Mouse (Mus musculus): Measurements from ENCODE around the gene Egr2. TPM values are rescaled to one million over a fixed set of nuclear protein-coding genes. Genes with fewer than 3 reads are reported as not detected.

The Egr2 gene
- polyA plus RNA-seq (2012; rRNA removed) (2.0 and 2.8 TPM in 2 replicates), polyA plus RNA-seq (2014; fragmentation: Nextera tagmentation; extraction: Ambion mirVana) (1.2 and 1.6 TPM in 2 replicates)

DNA sequence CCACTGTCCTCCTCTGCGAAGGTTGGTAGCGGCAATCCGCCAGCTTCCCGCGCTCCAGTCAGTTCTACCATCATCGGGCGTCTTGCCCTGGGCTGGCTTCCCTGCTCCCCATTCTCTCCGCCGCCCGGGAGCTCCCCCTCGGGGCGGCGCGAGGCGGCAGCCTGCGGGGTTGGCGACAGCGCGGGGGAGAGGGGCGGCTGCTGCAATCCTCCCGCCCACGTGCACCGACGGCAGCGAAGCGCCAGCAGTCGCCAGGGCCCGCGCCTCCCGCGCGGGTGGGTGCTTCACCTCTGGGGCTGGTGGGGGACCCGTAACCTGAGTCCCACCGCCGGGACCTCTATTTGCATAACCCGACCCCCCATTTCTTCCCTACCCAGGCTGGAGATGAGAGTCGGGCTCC is at the start of gene Egr2:
TSS of gene Egr2 (plus strand) at position 220 of the 400 bp plus-strand sequence.
- peaks cover 60% of the 10 kb centered on the region for H3K27me3 ChIP-seq (ENCODE audit: control insufficient read depth, insufficient read depth, low read length)
- H3K9ac ChIP-seq (ENCODE audit: low read depth, low read length, severe bottlenecking), result 0 out of 2 replicates have a peak within 1 kb of the TSS, but pooled peaks have one; percentile 40
- H3K36me3 ChIP-seq (ENCODE audit: control insufficient read depth, insufficient read depth, low read length), result no peaks in the 10 kb centered on the region
- DNase-seq (ENCODE audit: low spot score) (no peak), ATAC-seq (ENCODE audit: low FRiP score, low read depth) (no peak)
- H3K4me1 ChIP-seq (ENCODE audit: control insufficient read depth, insufficient read depth, low read length), result peaks cover 21% of the 10 kb centered on the region
- no peak for TF ChIP-seq POLR2A (IDR thresholded peaks at IDR 0.05; ENCODE audit: borderline replicate concordance, extremely low read depth, insufficient read depth, insufficient read length)
- H3K4me3 ChIP-seq (replicated peaks; ENCODE audit: low read length), result peak within 1 kb of the TSS; percentile 66
- no peak within 1 kb of the TSS for H3K27ac ChIP-seq (replicated peaks; ENCODE audit: low read depth, low read length)
- peak within 1 kb of the TSS; percentile 99 for H3K4me2 ChIP-seq (replicated peaks; ENCODE audit: low read depth, low read length, severe bottlenecking)
- no peaks in the 10 kb centered on the region for H3K9me3 ChIP-seq (ENCODE audit: control insufficient read depth, low read length)
- 5% methylated on average over 33 of the region's 37 CpGs for WGBS

DNA sequence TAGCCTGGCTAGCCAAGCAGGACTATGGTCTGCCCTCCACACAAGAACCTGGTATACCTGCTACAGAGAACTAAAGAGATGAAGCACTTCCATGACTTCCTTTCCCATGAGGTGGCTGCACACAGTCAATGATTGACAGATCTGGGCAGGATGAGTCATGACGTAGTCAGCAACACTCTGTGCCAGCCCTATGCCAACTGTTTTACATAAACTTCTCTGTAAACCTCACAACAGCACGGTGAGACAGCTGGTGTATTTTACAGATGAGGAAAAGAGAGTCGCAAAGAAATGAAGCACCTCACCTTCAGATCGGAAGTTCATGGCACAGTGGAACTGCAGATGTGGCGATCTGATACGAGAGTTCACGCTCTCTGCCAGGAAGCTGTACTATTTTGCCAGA is 47.8 kb upstream of the Egr2 start:
- Histone ChIP-seq H3K9me3 (ENCODE audit: control insufficient read depth, low read length) (peaks cover 10% of the 10 kb centered on the region), H3K9ac (ENCODE audit: low read depth, low read length, severe bottlenecking) (no peak overlapping the region), H3K4me3 (replicated peaks; ENCODE audit: low read length) (no peak overlapping the region), H3K4me2 (replicated peaks; ENCODE audit: low read depth, low read length, severe bottlenecking) (no peak overlapping the region), H3K4me1 (ENCODE audit: control insufficient read depth, insufficient read depth, low read length) (no peaks in the 10 kb centered on the region), H3K27me3 (ENCODE audit: control insufficient read depth, insufficient read depth, low read length) (no peaks in the 10 kb centered on the region), H3K36me3 (ENCODE audit: control insufficient read depth, insufficient read depth, low read length) (no peaks in the 10 kb centered on the region), H3K27ac (replicated peaks; ENCODE audit: low read depth, low read length) (no peak overlapping the region)
- no peak for ATAC-seq (ENCODE audit: low FRiP score, low read depth)
- WGBS, result 89% methylated on average over 7 of the region's 7 CpGs
- no peak for TF ChIP-seq POLR2A (IDR thresholded peaks at IDR 0.05; ENCODE audit: borderline replicate concordance, extremely low read depth, insufficient read depth, insufficient read length)
- DNase-seq (ENCODE audit: low spot score), result no peak

- Histone ChIP-seq H3K27me3 (ENCODE audit: control insufficient read depth, insufficient read depth, low read length) (no peaks in the 10 kb centered on the region), H3K9me3 (ENCODE audit: control insufficient read depth, low read length) (peaks cover 7% of the 10 kb centered on the region), H3K4me3 (replicated peaks; ENCODE audit: low read length) (no peak overlapping the region), H3K4me2 (replicated peaks; ENCODE audit: low read depth, low read length, severe bottlenecking) (no peak overlapping the region), H3K27ac (replicated peaks; ENCODE audit: low read depth, low read length) (no peak overlapping the region), H3K9ac (ENCODE audit: low read depth, low read length, severe bottlenecking) (no peak overlapping the region), H3K36me3 (ENCODE audit: control insufficient read depth, insufficient read depth, low read length) (no peaks in the 10 kb centered on the region), H3K4me1 (ENCODE audit: control insufficient read depth, insufficient read depth, low read length) (no peaks in the 10 kb centered on the region)
- ATAC-seq (ENCODE audit: low FRiP score, low read depth) (no peak), DNase-seq (ENCODE audit: low spot score) (no peak)
- WGBS, result 78% methylated on average over 6 of the region's 6 CpGs
- no peak for TF ChIP-seq POLR2A (IDR thresholded peaks at IDR 0.05; ENCODE audit: borderline replicate concordance, extremely low read depth, insufficient read depth, insufficient read length)
These were observed 45.4 kb upstream of the Egr2 start for GRCm38 (mm10) chr10:67489836-67490235.

DNA sequence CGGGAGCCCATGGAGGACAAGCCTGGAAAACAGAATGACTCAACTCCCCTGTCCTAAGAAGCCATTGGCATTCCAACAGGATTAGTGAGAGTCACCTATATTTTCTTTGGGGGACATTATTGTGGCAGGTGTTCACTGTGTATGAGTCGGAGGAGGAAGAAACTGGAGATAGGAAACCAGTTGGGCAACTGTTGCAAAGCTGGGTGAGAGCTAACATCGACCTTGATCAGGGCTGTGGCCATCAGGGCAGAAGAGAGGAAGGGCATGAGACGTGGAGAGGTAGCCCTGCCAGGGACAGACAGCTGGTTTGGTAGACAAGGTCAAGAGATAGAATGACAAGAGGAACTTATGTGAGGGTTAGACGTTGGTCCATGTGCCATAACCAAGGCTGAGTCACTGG is 44.6 kb upstream of the Egr2 start:
- no peak overlapping the region for H3K27ac ChIP-seq (replicated peaks; ENCODE audit: low read depth, low read length)
- 80% methylated on average over 5 of the region's 5 CpGs for WGBS
- no peak for ATAC-seq (ENCODE audit: low FRiP score, low read depth)
- no peaks in the 10 kb centered on the region for H3K36me3 ChIP-seq (ENCODE audit: control insufficient read depth, insufficient read depth, low read length)
- no peaks in the 10 kb centered on the region for H3K4me1 ChIP-seq (ENCODE audit: control insufficient read depth, insufficient read depth, low read length)
- no peak for TF ChIP-seq POLR2A (IDR thresholded peaks at IDR 0.05; ENCODE audit: borderline replicate concordance, extremely low read depth, insufficient read depth, insufficient read length)
- no peak overlapping the region for H3K4me2 ChIP-seq (replicated peaks; ENCODE audit: low read depth, low read length, severe bottlenecking)
- no peak overlapping the region for H3K9ac ChIP-seq (ENCODE audit: low read depth, low read length, severe bottlenecking)
- no peak for DNase-seq (ENCODE audit: low spot score)
- no peaks in the 10 kb centered on the region for H3K9me3 ChIP-seq (ENCODE audit: control insufficient read depth, low read length)
- no peak overlapping the region for H3K4me3 ChIP-seq (replicated peaks; ENCODE audit: low read length)
- H3K27me3 ChIP-seq (ENCODE audit: control insufficient read depth, insufficient read depth, low read length), result no peaks in the 10 kb centered on the region

GRCm38 (mm10) chr10:67492161-67492571 is 43.1 kb upstream of the Egr2 start:
- Histone ChIP-seq H3K27me3 (ENCODE audit: control insufficient read depth, insufficient read depth, low read length) (no peaks in the 10 kb centered on the region), H3K4me3 (replicated peaks; ENCODE audit: low read length) (no peak overlapping the region), H3K9me3 (ENCODE audit: control insufficient read depth, low read length) (no peaks in the 10 kb centered on the region), H3K36me3 (ENCODE audit: control insufficient read depth, insufficient read depth, low read length) (no peaks in the 10 kb centered on the region), H3K4me2 (replicated peaks; ENCODE audit: low read depth, low read length, severe bottlenecking) (no peak overlapping the region), H3K4me1 (ENCODE audit: control insufficient read depth, insufficient read depth, low read length) (no peaks in the 10 kb centered on the region), H3K9ac (ENCODE audit: low read depth, low read length, severe bottlenecking) (no peak overlapping the region), H3K27ac (replicated peaks; ENCODE audit: low read depth, low read length) (no peak overlapping the region)
- no peak for ATAC-seq (ENCODE audit: low FRiP score, low read depth)
- no peak for TF ChIP-seq POLR2A (IDR thresholded peaks at IDR 0.05; ENCODE audit: borderline replicate concordance, extremely low read depth, insufficient read depth, insufficient read length)
- DNase-seq (ENCODE audit: low spot score), result no peak
- WGBS, result 76% methylated on average over 11 of the region's 11 CpGs

DNA sequence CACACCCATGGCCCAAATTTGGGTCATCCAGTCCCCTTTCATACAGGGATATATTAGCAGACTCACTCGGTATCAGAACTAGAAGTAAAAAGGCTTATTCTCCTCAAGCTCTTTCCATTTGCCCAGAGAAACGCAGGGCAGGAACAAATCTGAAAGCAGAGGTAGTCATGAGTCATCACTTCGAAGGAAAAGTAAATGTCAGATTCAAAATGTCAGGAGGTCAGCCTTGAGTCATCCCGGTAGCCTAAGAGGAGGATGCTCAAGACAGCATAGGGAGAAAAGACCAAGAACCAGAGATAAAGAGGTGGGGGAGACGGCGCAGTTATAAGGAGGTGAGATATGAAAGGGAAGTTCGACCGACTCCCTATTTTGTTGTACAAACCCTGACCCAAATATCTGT is 41.7 kb upstream of the Egr2 start:
- Histone ChIP-seq H3K27ac (replicated peaks; ENCODE audit: low read depth, low read length) (no peak overlapping the region), H3K4me3 (replicated peaks; ENCODE audit: low read length) (no peak overlapping the region), H3K27me3 (ENCODE audit: control insufficient read depth, insufficient read depth, low read length) (no peaks in the 10 kb centered on the region), H3K9me3 (ENCODE audit: control insufficient read depth, low read length) (no peaks in the 10 kb centered on the region), H3K4me2 (replicated peaks; ENCODE audit: low read depth, low read length, severe bottlenecking) (no peak overlapping the region), H3K4me1 (ENCODE audit: control insufficient read depth, insufficient read depth, low read length) (no peaks in the 10 kb centered on the region), H3K9ac (ENCODE audit: low read depth, low read length, severe bottlenecking) (no peak overlapping the region), H3K36me3 (ENCODE audit: control insufficient read depth, insufficient read depth, low read length) (no peaks in the 10 kb centered on the region)
- WGBS, result 88% methylated on average over 8 of the region's 8 CpGs
- no peak for TF ChIP-seq POLR2A (IDR thresholded peaks at IDR 0.05; ENCODE audit: borderline replicate concordance, extremely low read depth, insufficient read depth, insufficient read length)
- ATAC-seq (ENCODE audit: low FRiP score, low read depth) (no peak), DNase-seq (ENCODE audit: low spot score) (no peak)
